ENCODE assay signal across 24 mouse cellular contexts in the genomic region with DNA sequence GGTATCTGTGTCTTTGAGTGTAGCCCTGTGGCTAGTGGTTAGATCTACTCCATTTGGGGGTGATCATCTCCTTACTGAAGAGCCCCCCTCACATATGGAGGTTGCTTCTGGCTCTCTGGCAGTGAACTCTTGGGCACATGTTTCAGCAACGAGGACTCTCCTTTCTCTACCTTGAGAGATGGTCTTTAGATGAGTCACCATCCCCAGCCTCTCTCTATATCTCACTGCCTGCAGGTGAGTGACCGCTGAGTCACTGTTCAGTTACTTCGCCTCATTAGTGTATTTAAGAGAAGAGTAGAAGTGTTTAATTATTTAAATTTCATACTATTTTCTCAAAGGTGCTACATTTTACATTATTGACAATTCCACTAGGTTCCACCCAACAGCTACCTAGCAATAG. TPM values are rescaled to one million over a fixed set of nuclear protein-coding genes. Genes with fewer than 3 reads are reported as not detected.
"Had no signal": no experiment of that assay in that cellular context is flagged by ENCODE, and none has a peak within 500 bp of the region (broad histone marks: within the 10 kb centered on the region; RNA-seq: fewer than 3 reads in every experiment).

No protein-coding gene starts in this region.

- ATAC-seq: intestine, postnatal 0 days; liver, embryonic 12.5 days; lung, postnatal 0 days; midbrain, embryonic 15.5 days had no signal

- H3K4me3 ChIP-seq: kidney, embryonic 15.5 days; left cerebral cortex, adult 2 months; liver, embryonic 12.5 days; midbrain, embryonic 12.5 days; midbrain, embryonic 15.5 days; neural tube, embryonic 12.5 days; neural tube, embryonic 15.5 days had no signal

- H3K27me3 ChIP-seq: kidney, embryonic 15.5 days; liver, embryonic 12.5 days; midbrain, embryonic 12.5 days; midbrain, embryonic 15.5 days; neural tube, embryonic 12.5 days; neural tube, embryonic 15.5 days had no signal

- H3K9me3 ChIP-seq: kidney, embryonic 15.5 days; liver, embryonic 12.5 days; midbrain, embryonic 12.5 days; midbrain, embryonic 15.5 days; neural tube, embryonic 12.5 days; neural tube, embryonic 15.5 days had no signal

- H3K27ac ChIP-seq: kidney, embryonic 15.5 days; left cerebral cortex, adult 2 months; midbrain, embryonic 12.5 days; midbrain, embryonic 15.5 days; neural tube, embryonic 12.5 days; neural tube, embryonic 15.5 days had no signal

- DNase-seq: kidney, adult 2 months; kidney, postnatal 10 days; kidney, postnatal 36 days; layer of hippocampus, postnatal 36 days; lung, embryonic 14.5 days; lung, postnatal 36 days; right cerebral cortex, adult 18-20 months; right cerebral cortex, postnatal 14 days; right cerebral cortex, postnatal 4 days; thymus, adult 18-20 months; thymus, postnatal 36 days had no signal

- H3K4me1 ChIP-seq: midbrain, embryonic 15.5 days; neural tube, embryonic 12.5 days; neural tube, embryonic 15.5 days had no signal

- H3K36me3 ChIP-seq: kidney, embryonic 15.5 days; liver, embryonic 12.5 days; midbrain, embryonic 12.5 days; midbrain, embryonic 15.5 days; neural tube, embryonic 12.5 days; neural tube, embryonic 15.5 days had no signal

RNA-seq across cellular contexts. Expression of gene Pde6h, which starts 13.5 kb away (rescaled TPM):
- polyA plus RNA-seq: limb, embryonic 11.5 days; liver, embryonic 12.5 days; liver, embryonic 16.5 days; lung, embryonic 14.5 days; midbrain, embryonic 12.5 days; midbrain, embryonic 15.5 days; neural tube, embryonic 12.5 days; stomach, embryonic 16.5 days had no signal

RNA-seq across cellular contexts. Expression of gene Erp27, which starts 15.1 kb away (rescaled TPM):
- total RNA-seq: left cerebral cortex, postnatal 36 days had no signal
- polyA plus RNA-seq: kidney, adult 2 months; midbrain, embryonic 12.5 days; midbrain, embryonic 15.5 days; neural tube, embryonic 12.5 days; neural tube, embryonic 15.5 days had no signal
